Mouse (Mus musculus) stomach, embryonic 14.5 days (tissue): ENCODE data around the gene Gm43518. TPM values are rescaled to one million over a fixed set of nuclear protein-coding genes. Genes with fewer than 3 reads are reported as not detected.

ENCODE experiments used
- ATAC-seq: fragments of 200-750 bp; cut with Nextera tagmentation; 2 replicates; pipeline ENCODE4 v1.8.0; 2017; ENCODE audit warnings: low read depth, moderate TSS enrichment; ENCODE audit not compliant: insufficient number of reproducible peaks, insufficient read depth, low FRiP score
- H3K27ac ChIP-seq: fragments of 300-500 bp; sonication (generic); 2 replicates; pipeline ENCODE4 v1.5.1; 2014; ENCODE audit warnings: mild to moderate bottlenecking, low read length, moderate library complexity, mixed read lengths
- H3K27me3 ChIP-seq: fragments of 300-500 bp; sonication (generic); 2 replicates; pipeline ENCODE4 v1.6.1; 2014; ENCODE audit warnings: low read length, control low read depth, mixed read lengths; ENCODE audit not compliant: control insufficient read depth, insufficient read depth
- H3K36me3 ChIP-seq: fragments of 300-500 bp; sonication (generic); 2 replicates; pipeline ENCODE4 v1.6.1; 2014; ENCODE audit warnings: mild to moderate bottlenecking, control low read depth, low read length, moderate library complexity, mixed read lengths; ENCODE audit not compliant: control insufficient read depth, insufficient read depth
- H3K4me1 ChIP-seq: fragments of 300-500 bp; sonication (generic); 2 replicates; pipeline ENCODE4 v1.6.1; 2014; ENCODE audit warnings: low read length, control low read depth, mixed read lengths; ENCODE audit not compliant: control insufficient read depth, insufficient read depth
- H3K4me2 ChIP-seq: fragments of 300-500 bp; sonication (generic); replicated peaks from 2 replicates; pipeline ENCODE4 v1.6.1; 2014; ENCODE audit warnings: low read depth, low read length, control low read depth
- H3K4me3 ChIP-seq: fragments of 300-500 bp; sonication (generic); 2 replicates; pipeline ENCODE4 v1.5.1; 2014; ENCODE audit warnings: low read depth, low read length, control low read depth
- H3K9ac ChIP-seq: fragments of 300-500 bp; sonication (generic); replicated peaks from 2 replicates; pipeline ENCODE4 v1.6.1; 2014; ENCODE audit warnings: low read depth, mild to moderate bottlenecking, control low read depth, low read length, moderate library complexity, mixed read lengths
- H3K9me3 ChIP-seq: fragments of 300-500 bp; sonication (generic); 2 replicates; pipeline ENCODE4 v1.6.1; 2016; ENCODE audit warnings: low read depth, low read length, control low read depth; ENCODE audit not compliant: control insufficient read depth
- WGBS: fragments of 180-500 bp; shearing (Covaris S2); extraction: QIAGEN DNeasy Blood & Tissue Kit; methylation state at CpG from one replicate; pipeline ENCODE4 v1.1.7; 2014; 5-methylcytosine and 5-hydroxymethylcytosine counted together
- polyA plus RNA-seq: library from polyadenylated mRNA; unstranded; fragments of >200 nt; fragmentation: Nextera tagmentation; extraction: Ambion mirVana; gene quantifications from 2 replicates; pipeline ENCODE4 v1.2.1, GENCODE M21; 2014

Gm43518 gene
- polyA plus RNA-seq, 1 experiment from 2014 or later, result 4.0 TPM

GRCm38 (mm10) chr5:123982838-123983237 is 55.6 kb downstream of the Gm43518 start:
- WGBS, result 74% methylated on average over 11 of the region's 11 CpGs
- Histone ChIP-seq H3K27me3 (no peaks in the 10 kb centered on the region), H3K4me3 (no peak overlapping the region), H3K36me3 (no peaks in the 10 kb centered on the region), H3K4me2 (no peak overlapping the region), H3K27ac (no peak overlapping the region), H3K4me1 (peaks cover 16% of the 10 kb centered on the region), H3K9ac (no peak overlapping the region), H3K9me3 (no peaks in the 10 kb centered on the region)
- no peak for ATAC-seq

GRCm38 (mm10) chr5:123985434-123985833 is 58.2 kb downstream of the Gm43518 start:
- no peaks in the 10 kb centered on the region for H3K9me3 ChIP-seq
- H3K27ac ChIP-seq, result no peak overlapping the region
- H3K27me3 ChIP-seq, result no peaks in the 10 kb centered on the region
- no peak overlapping the region for H3K4me3 ChIP-seq
- H3K36me3 ChIP-seq, result no peaks in the 10 kb centered on the region
- no peak overlapping the region for H3K4me2 ChIP-seq
- ATAC-seq, result no peak
- WGBS, result 71% methylated on average over 9 of the region's 9 CpGs
- H3K4me1 ChIP-seq, result peaks cover 13% of the 10 kb centered on the region
- H3K9ac ChIP-seq, result no peak overlapping the region

- Histone ChIP-seq H3K36me3 (no peaks in the 10 kb centered on the region), H3K9ac (no peak overlapping the region), H3K27ac (0 out of 2 replicates have a peak overlapping the region, but pooled peaks have one; percentile 15), H3K9me3 (no peaks in the 10 kb centered on the region), H3K4me2 (no peak overlapping the region), H3K4me3 (no peak overlapping the region), H3K27me3 (no peaks in the 10 kb centered on the region), H3K4me1 (peaks cover 14% of the 10 kb centered on the region)
- ATAC-seq, result peak; percentile 48; the same call in 1 of the 2 replicates
- WGBS, result 20% methylated on average over 2 of the region's 2 CpGs
Measured at GRCm38 (mm10) chr5:123986925-123987324, 59.7 kb downstream of the Gm43518 start.

- H3K9ac ChIP-seq, result no peak overlapping the region
Measured at GRCm38 (mm10) chr5:123987511-123987910, 60.3 kb downstream of the Gm43518 start.

More at GRCm38 (mm10) chr5:123987511-123987910, 60.3 kb downstream of the Gm43518 start:
- H3K4me1 ChIP-seq, result peaks cover 20% of the 10 kb centered on the region
- 63% methylated on average over 4 of the region's 4 CpGs for WGBS
- no peak overlapping the region for H3K4me2 ChIP-seq
- H3K27ac ChIP-seq, result 0 out of 2 replicates have a peak overlapping the region, but pooled peaks have one; percentile 15
- H3K27me3 ChIP-seq, result no peaks in the 10 kb centered on the region
- H3K9me3 ChIP-seq, result no peaks in the 10 kb centered on the region
- ATAC-seq, result no peak
- H3K36me3 ChIP-seq, result no peaks in the 10 kb centered on the region
- H3K4me3 ChIP-seq, result no peak overlapping the region

Other genes starting within 250 kb of the Gm43518 start
- gene Clip1, start 242.8 kb upstream of the Gm43518 start, polyA plus RNA-seq, result 39.5 and 40.5 TPM in 2 replicates
- 84.6 and 97.5 TPM in 2 replicates for gene Zcchc8, start 206.3 kb upstream of the Gm43518 start, polyA plus RNA-seq
- gene Rsrc2, start 178.0 kb upstream of the Gm43518 start, polyA plus RNA-seq, result 139 and 142 TPM in 2 replicates
- gene Kntc1, start 177.7 kb upstream of the Gm43518 start, polyA plus RNA-seq, result 33.9 and 35.7 TPM in 2 replicates
- gene Hcar2, start 61.9 kb upstream of the Gm43518 start, polyA plus RNA-seq, result 1.6 and 2.1 TPM in 2 replicates
- gene Hcar1, start 47.4 kb upstream of the Gm43518 start, polyA plus RNA-seq, result 1.6 and 2.3 TPM in 2 replicates
- gene Denr, start 20.2 kb upstream of the Gm43518 start, polyA plus RNA-seq, result 140 and 143 TPM in 2 replicates
- 9.0 and 9.3 TPM in 2 replicates for gene Ccdc62, start 3.3 kb downstream of the Gm43518 start, polyA plus RNA-seq
- 14.4 and 16.9 TPM in 2 replicates for gene Hip1r, start 46.2 kb downstream of the Gm43518 start, polyA plus RNA-seq
- 29.3 and 31.5 TPM in 2 replicates for gene Vps37b, start 104.9 kb downstream of the Gm43518 start, polyA plus RNA-seq
- 1.7 and 2.1 TPM in 2 replicates for gene Abcb9, start 168.4 kb downstream of the Gm43518 start, polyA plus RNA-seq
- gene Ogfod2, start 184.9 kb downstream of the Gm43518 start, polyA plus RNA-seq, result 14.5 and 16.8 TPM in 2 replicates
- 92.6 and 99.1 TPM in 2 replicates for gene Arl6ip4, start 188.7 kb downstream of the Gm43518 start, polyA plus RNA-seq